Mouse (Mus musculus) left cerebral cortex, adult 11 months (tissue): Measurements from ENCODE around the gene S100a8.
A peak's percentile ranks its signal among the peaks of the same experiment; 100 is the strongest.

Experiments used
- DNase-seq: peaks from one replicate; pipeline ENCODE4 v3.0.0; 2022; ENCODE audit warnings: low spot score

S100a8 gene

GRCm38 (mm10) chr3:90683929-90684328, 15.2 kb downstream of the S100a8 start:
- no peak for DNase-seq

GRCm38 (mm10) chr3:90686835-90687234, 18.1 kb downstream of the S100a8 start:
- no peak for DNase-seq

- DNase-seq: no peak
Observed at GRCm38 (mm10) chr3:90693496-90693895, 24.7 kb downstream of the S100a8 start.

- DNase-seq: no peak
Observed at GRCm38 (mm10) chr3:90695613-90696012, 26.8 kb downstream of the S100a8 start, which contains the start of gene S100a9. Gene S100a9 (minus strand): TSS chr3:90695721.

GRCm38 (mm10) chr3:90702244-90702643, 33.5 kb downstream of the S100a8 start:
- no peak for DNase-seq

GRCm38 (mm10) chr3:90708523-90709202, 39.9 kb downstream of the S100a8 start:
- peak; percentile 2 for DNase-seq

- peak; percentile 83 for DNase-seq
Observed at GRCm38 (mm10) chr3:90709591-90710460, 41.0 kb downstream of the S100a8 start.
